Mouse (Mus musculus) liver, embryonic 15.5 days (tissue): ENCODE results near the gene Bcl6b. TPM values are rescaled to one million over a fixed set of nuclear protein-coding genes. Genes with fewer than 3 reads are reported as not detected.

Experiments
- ATAC-seq: fragments of 200-750 bp; cut with Nextera tagmentation; 2 replicates; pipeline ENCODE4 v1.8.0; 2017; ENCODE audit warnings: moderate number of reproducible peaks, mild to moderate bottlenecking, moderate library complexity; ENCODE audit not compliant: insufficient read depth
- H3K27ac ChIP-seq: fragments of 300-500 bp; sonication (generic); replicated peaks from 2 replicates; pipeline ENCODE4 v1.5.1; 2015; ENCODE audit warnings: mild to moderate bottlenecking, inconsistent platforms
- H3K27me3 ChIP-seq: fragments of 300-500 bp; sonication (generic); 2 replicates; pipeline ENCODE4 v1.6.1; 2015; ENCODE audit warnings: mild to moderate bottlenecking, inconsistent platforms
- H3K36me3 ChIP-seq: fragments of 300-500 bp; sonication (generic); replicated peaks from 2 replicates; pipeline ENCODE4 v1.6.1; 2015; ENCODE audit warnings: moderate library complexity, mild to moderate bottlenecking, inconsistent platforms
- H3K4me1 ChIP-seq: fragments of 300-500 bp; sonication (generic); replicated peaks from 2 replicates; pipeline ENCODE4 v1.6.1; 2015; ENCODE audit warnings: inconsistent platforms
- H3K4me2 ChIP-seq: fragments of 300-500 bp; sonication (generic); 2 replicates; pipeline ENCODE4 v1.6.1; 2015; ENCODE audit warnings: moderate library complexity, mild to moderate bottlenecking, inconsistent platforms
- H3K4me3 ChIP-seq: fragments of 300-500 bp; sonication (generic); replicated peaks from 2 replicates; pipeline ENCODE4 v1.5.1; 2015; ENCODE audit warnings: mild to moderate bottlenecking, inconsistent platforms
- H3K9ac ChIP-seq: fragments of 300-500 bp; sonication (generic); 2 replicates; pipeline ENCODE4 v1.6.1; 2015; ENCODE audit warnings: moderate library complexity, mild to moderate bottlenecking, inconsistent platforms
- H3K9me3 ChIP-seq: fragments of 300-500 bp; sonication (generic); replicated peaks from 2 replicates; pipeline ENCODE4 v1.6.1; 2016; ENCODE audit warnings: inconsistent platforms
- WGBS: fragments of 180-500 bp; shearing (Covaris S2); methylation state at CpG from one replicate; pipeline ENCODE4 v1.1.7; 2015; ENCODE audit warnings: mixed read lengths; ENCODE audit not compliant: insufficient replicate concordance; 5-methylcytosine and 5-hydroxymethylcytosine counted together
- microRNA counts: library from miRNA; unstranded; fragments of <30 nt; microRNA quantifications from one replicate; lab custom pipeline; 2016
- microRNA-seq: library from miRNA; unstranded; fragments of <30 nt; microRNA quantifications from one replicate; pipeline ENCODE4, GENCODE M21; 2016
- polyA plus RNA-seq: library from polyadenylated mRNA; unstranded; fragments of >200 nt; fragmentation: Nextera tagmentation; extraction: Ambion mirVana; gene quantifications from 2 replicates; pipeline ENCODE4 v1.2.1, GENCODE M21; 2015

Bcl6b gene
- polyA plus RNA-seq, 1 experiment from 2014 or later = 2.1 TPM

DNA sequence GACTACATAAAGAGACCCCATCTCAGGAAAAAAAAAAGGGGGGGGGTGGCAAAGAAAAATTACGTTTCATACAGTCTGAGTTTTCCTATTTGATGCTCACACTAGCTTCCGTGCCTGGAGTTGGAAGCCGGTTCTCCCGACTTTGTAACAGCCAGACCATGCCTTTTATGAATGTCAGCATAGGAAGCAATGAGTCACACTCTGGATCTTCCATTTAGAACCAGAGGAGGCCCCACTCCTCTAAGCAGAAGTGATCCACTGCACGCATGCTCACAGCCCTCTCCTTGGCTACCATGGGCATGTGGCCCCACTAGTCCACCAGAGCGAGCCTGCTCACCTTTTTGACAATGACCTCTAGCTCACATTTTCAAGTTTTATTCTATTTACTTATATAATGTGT is 38.4 kb downstream of the Bcl6b start:
- H3K9me3 ChIP-seq = no peaks in the 10 kb centered on the region
- no peak overlapping the region for H3K27ac ChIP-seq
- H3K27me3 ChIP-seq = no peaks in the 10 kb centered on the region
- H3K9ac ChIP-seq = no peak overlapping the region
- H3K4me3 ChIP-seq = no peak overlapping the region
- no peak for ATAC-seq
- no peaks in the 10 kb centered on the region for H3K4me1 ChIP-seq
- no peaks in the 10 kb centered on the region for H3K36me3 ChIP-seq
- no peak overlapping the region for H3K4me2 ChIP-seq
- WGBS = 55% methylated on average over 6 of the region's 6 CpGs

DNA sequence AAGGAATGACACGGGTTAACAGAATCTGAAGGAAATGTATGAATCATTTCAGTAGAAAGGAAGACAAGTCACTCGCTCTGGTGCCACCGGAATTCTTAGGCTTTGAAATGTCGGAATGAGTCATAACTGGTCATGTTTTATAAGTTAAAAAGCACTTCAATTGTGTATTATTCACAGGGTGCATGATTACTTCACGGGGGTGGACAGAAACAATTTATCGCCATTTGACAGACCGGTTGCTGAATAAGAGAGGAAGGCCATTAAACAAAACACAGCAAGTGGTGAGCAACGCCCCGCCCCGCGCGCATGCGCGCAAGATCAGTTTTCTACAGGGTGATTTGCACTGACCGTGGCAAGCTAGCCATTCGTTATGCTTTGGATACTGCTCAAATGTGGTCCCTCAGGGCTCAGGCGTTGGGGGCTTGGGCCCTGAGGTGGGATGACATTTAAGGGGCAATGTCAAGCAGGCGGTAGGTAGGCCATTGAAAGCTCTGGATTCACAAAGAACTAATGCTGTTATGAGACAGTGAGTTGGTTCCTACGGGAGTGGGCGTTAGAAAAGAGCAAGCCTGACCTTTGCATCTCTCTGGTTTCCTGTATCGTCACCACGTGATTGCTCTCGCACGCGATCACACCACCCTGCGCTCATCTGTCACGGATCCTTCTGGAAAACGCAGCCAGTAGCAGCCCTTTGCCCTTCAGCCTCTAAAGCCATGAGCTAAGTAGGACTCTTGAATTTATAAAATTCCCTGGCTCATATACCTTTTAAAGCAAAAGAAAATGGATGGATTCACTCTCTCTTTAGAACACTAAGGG is 40.1 kb downstream of the Bcl6b start:
- Histone ChIP-seq H3K27me3 (no peaks in the 10 kb centered on the region), H3K36me3 (no peaks in the 10 kb centered on the region), H3K27ac (no peak overlapping the region), H3K4me1 (no peaks in the 10 kb centered on the region), H3K4me2 (no peak overlapping the region), H3K4me3 (no peak overlapping the region), H3K9me3 (no peaks in the 10 kb centered on the region), H3K9ac (no peak overlapping the region)
- ATAC-seq = no peak
- 78% methylated on average over 28 of the region's 28 CpGs for WGBS

DNA sequence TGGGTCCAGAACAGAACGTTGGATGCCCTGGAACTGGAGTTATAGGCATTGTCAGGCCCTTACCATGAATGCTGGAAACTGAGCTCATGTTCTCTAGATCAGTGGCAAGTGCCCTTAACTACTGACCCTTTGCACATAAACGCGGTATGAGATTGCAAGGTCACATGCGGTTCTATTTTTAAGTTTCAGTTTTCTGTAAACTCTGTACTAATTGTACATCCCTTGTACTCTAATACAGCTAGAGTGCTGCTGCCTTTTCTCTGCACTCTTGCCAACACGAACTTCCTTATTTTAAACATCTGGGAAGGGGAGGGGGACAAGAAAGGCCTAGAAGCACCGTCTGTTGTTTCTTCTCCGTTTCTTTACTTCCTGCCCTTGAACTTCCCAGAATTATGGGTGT is 44.5 kb downstream of the Bcl6b start:
- no peaks in the 10 kb centered on the region for H3K9me3 ChIP-seq
- H3K4me1 ChIP-seq = no peaks in the 10 kb centered on the region
- ATAC-seq = no peak
- H3K36me3 ChIP-seq = no peaks in the 10 kb centered on the region
- no peak overlapping the region for H3K4me2 ChIP-seq
- 32% methylated on average over 7 of the region's 7 CpGs for WGBS
- no peak overlapping the region for H3K27ac ChIP-seq
- no peaks in the 10 kb centered on the region for H3K27me3 ChIP-seq
- no peak overlapping the region for H3K4me3 ChIP-seq
- no peak overlapping the region for H3K9ac ChIP-seq

DNA sequence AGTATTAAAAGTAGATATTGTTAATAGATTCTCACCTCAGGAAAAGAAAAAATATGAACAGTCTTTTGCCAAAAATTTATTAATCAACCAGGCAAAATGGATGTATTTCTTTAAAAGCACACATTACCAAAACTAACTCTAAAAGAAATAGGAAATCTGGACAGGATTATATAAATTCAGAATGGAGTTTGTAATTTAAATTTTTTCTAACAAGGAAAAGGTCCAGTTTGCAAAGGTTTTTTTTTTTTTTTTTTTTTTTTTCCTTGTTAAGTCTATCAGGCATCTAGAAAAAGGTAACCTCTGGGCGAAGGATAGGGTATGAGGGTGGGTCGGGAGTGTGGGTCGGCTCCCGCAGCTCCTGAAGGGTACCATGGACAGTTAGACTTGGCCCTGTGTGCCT is 49.1 kb downstream of the Bcl6b start:
- Histone ChIP-seq H3K4me3 (no peak overlapping the region), H3K9ac (no peak overlapping the region), H3K4me1 (no peaks in the 10 kb centered on the region), H3K4me2 (no peak overlapping the region), H3K27me3 (no peaks in the 10 kb centered on the region), H3K36me3 (no peaks in the 10 kb centered on the region), H3K27ac (no peak overlapping the region), H3K9me3 (no peaks in the 10 kb centered on the region)
- 73% methylated on average over 4 of the region's 4 CpGs for WGBS
- no peak for ATAC-seq

DNA sequence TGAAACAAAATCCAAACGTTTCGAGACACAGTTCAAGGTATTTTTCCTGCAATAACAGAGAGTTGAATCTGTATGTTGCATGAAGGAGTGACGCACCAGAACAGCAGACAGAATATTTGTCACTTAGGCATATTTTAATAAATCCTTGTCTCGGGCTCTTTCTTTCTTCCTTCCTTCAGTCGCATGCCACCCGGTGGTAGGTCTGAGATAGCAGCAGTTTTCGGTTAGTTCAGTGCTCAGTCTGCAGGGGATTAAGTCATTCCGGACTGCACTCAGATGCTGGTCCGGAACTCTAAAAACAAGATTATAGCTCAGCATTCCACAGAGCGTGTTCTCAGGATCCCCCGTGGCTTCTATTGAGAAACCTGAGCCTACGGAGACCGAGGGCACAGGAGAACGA is 50.2 kb downstream of the Bcl6b start:
- Histone ChIP-seq H3K27me3 (no peaks in the 10 kb centered on the region), H3K27ac (no peak overlapping the region), H3K4me3 (no peak overlapping the region), H3K9me3 (no peaks in the 10 kb centered on the region), H3K9ac (no peak overlapping the region), H3K4me2 (no peak overlapping the region), H3K4me1 (no peaks in the 10 kb centered on the region), H3K36me3 (no peaks in the 10 kb centered on the region)
- no peak for ATAC-seq
- WGBS = 37% methylated on average over 14 of the region's 14 CpGs

DNA sequence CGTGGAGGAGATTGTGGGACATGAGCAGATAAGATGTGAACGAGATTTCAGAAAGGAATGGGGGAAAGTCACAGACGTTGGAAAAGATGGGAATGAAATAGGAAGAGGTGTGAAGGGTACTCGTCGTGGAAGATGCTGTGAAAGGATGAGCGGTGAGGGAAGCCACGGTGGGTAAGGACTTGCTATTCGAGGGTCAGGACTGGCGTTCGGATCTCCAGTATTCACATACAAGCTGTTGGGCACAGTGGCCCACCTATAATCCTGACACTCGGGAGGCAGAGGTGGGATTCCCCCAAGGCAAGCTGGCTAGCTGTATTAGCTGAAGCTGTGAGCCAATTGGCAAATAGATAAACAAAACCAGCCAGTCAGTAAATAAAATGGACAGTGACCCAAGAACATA is 50.8 kb downstream of the Bcl6b start:
- H3K27ac ChIP-seq = no peak overlapping the region
- H3K4me2 ChIP-seq = no peak overlapping the region
- WGBS = 55% methylated on average over 11 of the region's 11 CpGs
- H3K4me3 ChIP-seq = no peak overlapping the region
- no peak overlapping the region for H3K9ac ChIP-seq
- H3K4me1 ChIP-seq = no peaks in the 10 kb centered on the region
- no peaks in the 10 kb centered on the region for H3K9me3 ChIP-seq
- H3K27me3 ChIP-seq = no peaks in the 10 kb centered on the region
- ATAC-seq = no peak
- H3K36me3 ChIP-seq = no peaks in the 10 kb centered on the region

DNA sequence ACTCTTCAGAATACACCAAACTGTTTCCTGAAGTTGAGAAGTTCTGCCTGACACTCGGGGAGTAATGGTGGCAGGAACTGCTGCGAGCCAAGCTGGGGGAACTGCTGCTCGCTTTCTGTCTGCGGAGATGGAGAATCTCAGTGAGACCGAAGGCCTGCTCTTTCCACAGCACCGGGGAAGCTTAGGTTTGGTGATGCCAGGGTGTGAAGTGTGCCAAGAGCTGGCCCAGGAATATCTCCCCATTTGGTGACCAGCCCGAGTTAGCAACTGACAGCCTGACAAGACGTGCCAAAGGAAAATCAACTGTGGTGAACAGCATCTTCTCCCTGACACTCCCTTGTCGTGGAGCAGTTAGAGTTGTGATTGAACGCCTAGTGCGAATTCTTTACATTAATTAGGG is 51.3 kb downstream of the Bcl6b start:
- no peaks in the 10 kb centered on the region for H3K27me3 ChIP-seq
- H3K9ac ChIP-seq = no peak overlapping the region
- H3K36me3 ChIP-seq = no peaks in the 10 kb centered on the region
- no peak overlapping the region for H3K27ac ChIP-seq
- no peaks in the 10 kb centered on the region for H3K9me3 ChIP-seq
- ATAC-seq = no peak
- H3K4me1 ChIP-seq = no peaks in the 10 kb centered on the region
- no peak overlapping the region for H3K4me3 ChIP-seq
- no peak overlapping the region for H3K4me2 ChIP-seq
- WGBS = 70% methylated on average over 11 of the region's 11 CpGs

DNA sequence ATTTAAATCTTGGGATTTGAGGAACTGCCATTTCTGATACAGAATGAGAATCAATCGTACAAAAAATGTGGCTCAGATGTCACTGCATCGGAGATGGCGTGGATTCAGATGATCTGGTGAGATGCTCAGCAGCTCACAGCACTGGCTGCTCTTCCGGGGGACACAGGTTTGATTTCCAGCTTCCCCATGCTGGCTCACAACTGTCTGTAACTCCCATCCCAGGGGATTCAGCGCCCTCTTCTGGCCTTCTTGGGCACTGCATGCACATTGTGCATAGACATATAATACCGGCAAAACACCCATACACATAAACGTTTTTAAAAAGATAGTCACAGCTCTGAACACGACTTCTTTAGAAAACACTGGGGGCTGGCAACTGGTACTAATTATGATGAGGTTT is 52.0 kb downstream of the Bcl6b start:
- H3K27me3 ChIP-seq = no peaks in the 10 kb centered on the region
- whole genome bisulfite sequencing = 59% methylated on average over 8 of the region's 8 CpGs
- no peak overlapping the region for H3K4me3 ChIP-seq
- no peaks in the 10 kb centered on the region for H3K36me3 ChIP-seq
- H3K9me3 ChIP-seq = no peaks in the 10 kb centered on the region
- no peak overlapping the region for H3K9ac ChIP-seq
- no peak overlapping the region for H3K27ac ChIP-seq
- H3K4me1 ChIP-seq = no peaks in the 10 kb centered on the region
- ATAC-seq = no peak
- H3K4me2 ChIP-seq = no peak overlapping the region

DNA sequence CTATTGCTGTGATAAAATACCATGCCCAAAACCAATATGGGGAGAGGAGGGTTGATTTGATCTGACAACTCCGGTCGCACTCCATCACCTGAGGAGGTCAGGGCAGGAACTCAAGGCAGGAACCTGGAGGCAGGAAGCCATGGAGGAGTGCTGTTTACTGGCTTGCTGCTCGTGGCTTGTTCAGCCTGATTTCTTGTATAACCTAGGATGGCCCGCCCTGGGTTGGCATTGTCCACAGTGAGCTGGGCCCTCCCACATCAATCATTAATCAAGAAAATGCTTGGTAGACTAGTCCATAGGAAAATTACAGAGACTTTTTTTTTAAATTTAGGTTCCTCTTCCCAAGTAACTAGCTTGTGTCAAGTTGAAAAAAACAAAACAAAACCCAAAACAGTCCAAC is 55.1 kb downstream of the Bcl6b start:
- Histone ChIP-seq H3K36me3 (no peaks in the 10 kb centered on the region), H3K4me3 (no peak overlapping the region), H3K27me3 (no peaks in the 10 kb centered on the region), H3K27ac (no peak overlapping the region), H3K4me1 (no peaks in the 10 kb centered on the region), H3K9ac (no peak overlapping the region), H3K9me3 (no peaks in the 10 kb centered on the region), H3K4me2 (no peak overlapping the region)
- WGBS = 59% methylated on average over 4 of the region's 4 CpGs
- ATAC-seq = no peak

MicroRNAs within 50 kb of the gene (microRNA counts, 519-probe panel; counts per million panel counts)
- microRNA mmu-miR-195 (lab: Ali Mortazavi, UCI) (not detected), microRNA mmu-miR-497 (lab: Ali Mortazavi, UCI) (2,008 counts per million, percentile 23 among the panel's probes with 10 or more counts)

Small RNAs within 50 kb of the gene (microRNA-seq; reads per million reads assigned to microRNA genes)
- gene Mir195a (272 reads per million, percentile 64 among the genes with 10 or more reads in this experiment), gene Mir497 (not detected), gene Mir497b (not detected)

Other genes with a start within 250 kb of the Bcl6b start
- gene Ctdnep1, start 248.6 kb downstream of the Bcl6b start, polyA plus RNA-seq = 8.9 and 11.9 TPM in 2 replicates
- 58.1 and 60.5 TPM in 2 replicates for gene Elp5, start 247.3 kb downstream of the Bcl6b start, polyA plus RNA-seq
- 252 and 262 TPM in 2 replicates for gene Gabarap, start 238.7 kb downstream of the Bcl6b start, polyA plus RNA-seq
- gene Phf23, start 234.0 kb downstream of the Bcl6b start, polyA plus RNA-seq = 23.1 and 24.0 TPM in 2 replicates
- gene Dvl2, start 229.2 kb downstream of the Bcl6b start, polyA plus RNA-seq = 5.3 and 5.5 TPM in 2 replicates
- 111 and 124 TPM in 2 replicates for gene Acadvl, start 214.4 kb downstream of the Bcl6b start, polyA plus RNA-seq
- gene Dlg4, start 212.9 kb downstream of the Bcl6b start, polyA plus RNA-seq = 0.63 and 0.93 TPM in 2 replicates
- gene Asgr1, start 175.7 kb downstream of the Bcl6b start, polyA plus RNA-seq = 6.8 and 7.3 TPM in 2 replicates
- 10.7 and 13.0 TPM in 2 replicates for gene Asgr2, start 137.2 kb downstream of the Bcl6b start, polyA plus RNA-seq
- gene Mgl2, start 99.5 kb downstream of the Bcl6b start, polyA plus RNA-seq = 2.6 and 2.9 TPM in 2 replicates
- gene Clec10a, start 73.6 kb downstream of the Bcl6b start, polyA plus RNA-seq = 0.39 and 0.60 TPM in 2 replicates
- gene Slc16a11, start 17.0 kb downstream of the Bcl6b start, polyA plus RNA-seq = 1.6 and 1.7 TPM in 2 replicates
- 3.5 and 4.4 TPM in 2 replicates for gene Slc16a13, start 8.7 kb downstream of the Bcl6b start, polyA plus RNA-seq
- gene 0610010K14Rik, start 8.1 kb upstream of the Bcl6b start, polyA plus RNA-seq = 57.1 and 62.2 TPM in 2 replicates
- 5.2 and 5.3 TPM in 2 replicates for gene Gm21988, start 10.0 kb upstream of the Bcl6b start, polyA plus RNA-seq
- 146 and 150 TPM in 2 replicates for gene Rnasek, start 10.0 kb upstream of the Bcl6b start, polyA plus RNA-seq
- gene Alox12, start 25.6 kb upstream of the Bcl6b start, polyA plus RNA-seq = 13.8 and 14.5 TPM in 2 replicates
- gene Alox12e, start 92.8 kb upstream of the Bcl6b start, polyA plus RNA-seq = 0.16 TPM in 1 of 2 replicates, not detected in the other
- 1.3 and 1.6 TPM in 2 replicates for gene Alox15, start 122.2 kb upstream of the Bcl6b start, polyA plus RNA-seq
- 13.5 and 14.5 TPM in 2 replicates for gene Pelp1, start 180.2 kb upstream of the Bcl6b start, polyA plus RNA-seq
- 15.6 and 16.5 TPM in 2 replicates for gene Arrb2, start 202.8 kb upstream of the Bcl6b start, polyA plus RNA-seq
- gene Med11, start 222.1 kb upstream of the Bcl6b start, polyA plus RNA-seq = 13.2 and 14.4 TPM in 2 replicates
- 0.22 and 0.26 TPM in 2 replicates for gene Zmynd15, start 229.6 kb upstream of the Bcl6b start, polyA plus RNA-seq
- gene Cxcl16, start 230.2 kb upstream of the Bcl6b start, polyA plus RNA-seq = 2.0 and 2.2 TPM in 2 replicates